Mouse (Mus musculus) kidney, embryonic 14.5 days (tissue): ENCODE results near the gene Mogs. TPM values are rescaled to one million over a fixed set of nuclear protein-coding genes. Genes with fewer than 3 reads are reported as not detected.

ENCODE experiments used
- ATAC-seq: fragments of 200-750 bp; cut with Nextera tagmentation; 2 replicates; pipeline ENCODE4 v1.8.0; 2017; ENCODE audit warnings: moderate number of reproducible peaks, mild to moderate bottlenecking, moderate TSS enrichment, moderate library complexity; ENCODE audit not compliant: low FRiP score, low TSS enrichment
- H3K27ac ChIP-seq: fragments of 300-500 bp; sonication (generic); 2 replicates; pipeline ENCODE4 v1.5.1; 2014; ENCODE audit warnings: low read depth, mild to moderate bottlenecking, low read length, moderate library complexity, mixed read lengths
- H3K27me3 ChIP-seq: fragments of 300-500 bp; sonication (generic); 2 replicates; pipeline ENCODE4 v1.6.1; 2014; ENCODE audit warnings: mild to moderate bottlenecking, low read length; ENCODE audit not compliant: control insufficient read depth, insufficient read depth
- H3K36me3 ChIP-seq: fragments of 300-500 bp; sonication (generic); 2 replicates; pipeline ENCODE4 v1.6.1; 2014; ENCODE audit warnings: low read length, mixed read lengths; ENCODE audit not compliant: control insufficient read depth, insufficient read depth
- H3K4me1 ChIP-seq: fragments of 300-500 bp; sonication (generic); 2 replicates; pipeline ENCODE4 v1.6.1; 2014; ENCODE audit warnings: low read length, mixed read lengths; ENCODE audit not compliant: control insufficient read depth, insufficient read depth
- H3K4me2 ChIP-seq: fragments of 300-500 bp; sonication (generic); replicated peaks from 2 replicates; pipeline ENCODE4 v1.6.1; 2014; ENCODE audit warnings: low read depth, mild to moderate bottlenecking, low read length
- H3K4me3 ChIP-seq: fragments of 300-500 bp; sonication (generic); 2 replicates; pipeline ENCODE4 v1.5.1; 2014; ENCODE audit warnings: mild to moderate bottlenecking, low read length
- H3K9ac ChIP-seq: fragments of 300-500 bp; sonication (generic); 2 replicates; pipeline ENCODE4 v1.6.1; 2014; ENCODE audit warnings: low read depth, mild to moderate bottlenecking, low read length, moderate library complexity
- H3K9me3 ChIP-seq: fragments of 300-500 bp; sonication (generic); 2 replicates; pipeline ENCODE4 v1.6.1; 2016; ENCODE audit warnings: low read length; ENCODE audit not compliant: control insufficient read depth
- WGBS: fragments of 180-500 bp; shearing (Covaris S2); extraction: QIAGEN DNeasy Blood & Tissue Kit; methylation state at CpG from one replicate; pipeline ENCODE4 v1.1.7; 2014; 5-methylcytosine and 5-hydroxymethylcytosine counted together
- microRNA counts: library from miRNA; unstranded; fragments of <30 nt; microRNA quantifications from one replicate; lab custom pipeline; 2017
- microRNA-seq: library from miRNA; unstranded; fragments of <30 nt; microRNA quantifications from one replicate; pipeline ENCODE4, GENCODE M21; 2016
- polyA plus RNA-seq: library from polyadenylated mRNA; unstranded; fragments of >200 nt; fragmentation: Nextera tagmentation; extraction: Ambion mirVana; gene quantifications from 2 replicates; pipeline ENCODE4 v1.2.1, GENCODE M21; 2014

The Mogs gene
- polyA plus RNA-seq, 1 experiment from 2014 or later = 57.4 TPM

DNA sequence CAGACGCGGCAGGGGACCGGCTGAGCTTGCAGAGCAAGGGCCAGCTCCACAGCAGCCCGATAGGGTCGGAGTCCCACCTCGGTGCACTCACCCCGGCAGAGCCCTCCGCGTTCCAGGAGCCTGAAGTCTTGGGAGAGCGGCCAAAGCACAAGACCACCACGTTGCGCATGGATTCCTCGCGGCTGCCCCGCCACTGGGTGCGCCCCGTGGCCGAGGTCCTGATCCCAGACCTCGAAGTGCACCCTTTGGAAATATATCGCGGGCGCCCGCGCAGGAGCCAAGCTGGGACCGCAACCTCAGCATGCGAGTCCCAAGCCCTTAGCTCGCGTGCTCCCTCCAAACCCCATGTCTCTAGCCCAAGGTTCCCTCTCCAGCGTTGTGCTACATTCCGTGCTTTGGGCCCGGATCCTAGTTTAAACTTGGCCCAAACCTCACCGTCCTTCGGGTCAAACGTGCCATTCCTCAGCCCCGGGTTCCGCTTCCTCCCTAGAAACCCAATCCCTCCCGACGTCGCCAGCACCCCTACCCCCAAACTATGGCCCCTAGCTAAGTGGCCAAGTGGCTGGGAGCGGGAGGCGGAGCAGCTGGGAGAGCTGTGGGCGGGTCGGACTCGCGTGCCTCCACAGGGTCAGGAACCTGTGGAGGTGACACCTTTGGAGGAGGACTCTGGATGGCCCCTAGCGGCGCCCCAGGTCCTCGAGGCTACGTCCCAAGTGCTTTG lies 46.8 kb downstream of the Mogs start:
- H3K4me2 ChIP-seq = peak overlapping the region; percentile 61
- H3K27ac ChIP-seq = no peak overlapping the region
- under 1% methylated on average over 49 of the region's 49 CpGs for WGBS
- H3K4me1 ChIP-seq = peaks cover 29% of the 10 kb centered on the region
- peak overlapping the region; percentile 43 for H3K9ac ChIP-seq
- ATAC-seq = no peak; the same call in 1 of the 2 replicates
- H3K9me3 ChIP-seq = no peaks in the 10 kb centered on the region
- peaks cover 20% of the 10 kb centered on the region for H3K27me3 ChIP-seq
- H3K36me3 ChIP-seq = no peaks in the 10 kb centered on the region
- peak overlapping the region; percentile 38 for H3K4me3 ChIP-seq

- Histone ChIP-seq H3K4me3 (peak overlapping the region; percentile 38), H3K9ac (peak overlapping the region; percentile 43; the same call in 1 of the 2 replicates), H3K9me3 (no peaks in the 10 kb centered on the region), H3K4me2 (peak overlapping the region; percentile 61), H3K36me3 (no peaks in the 10 kb centered on the region), H3K27me3 (peaks cover 20% of the 10 kb centered on the region), H3K4me1 (peaks cover 29% of the 10 kb centered on the region), H3K27ac (no peak overlapping the region)
- ATAC-seq = no peak; the same call in 1 of the 2 replicates
- under 1% methylated on average over 8 of the region's 8 CpGs for WGBS
Measured at GRCm38 (mm10) chr6:83162701-83163100, 47.4 kb downstream of the Mogs start.

DNA sequence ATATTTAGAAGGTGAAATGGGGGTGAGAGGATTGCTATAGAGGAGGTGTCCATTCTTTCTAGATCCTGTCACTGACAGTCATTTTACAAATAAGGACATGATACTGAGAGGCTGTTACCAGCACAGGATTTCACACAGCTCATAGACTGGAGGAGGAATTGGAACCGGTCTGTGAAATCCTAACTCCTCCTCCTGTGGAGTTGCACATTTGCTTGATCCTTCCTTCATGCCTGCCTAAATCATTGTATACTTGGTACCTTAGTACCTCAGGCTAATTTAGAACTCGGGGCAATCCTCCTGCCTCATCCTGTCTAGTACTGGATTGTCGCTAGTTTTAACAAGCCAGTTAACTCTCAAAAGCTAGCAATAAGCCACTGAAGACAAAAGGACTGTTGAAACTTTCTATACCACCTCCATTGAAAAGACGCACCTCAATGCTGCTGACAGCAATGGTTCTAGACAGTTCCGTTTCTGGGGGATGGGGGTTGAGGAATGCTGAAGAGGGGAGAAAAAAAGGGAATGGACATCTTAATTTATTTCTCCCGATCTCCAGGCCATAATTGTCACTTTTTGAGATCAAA lies 49.8 kb downstream of the Mogs start:
- 5% methylated on average over 6 of the region's 6 CpGs for WGBS
- peaks cover 29% of the 10 kb centered on the region for H3K4me1 ChIP-seq
- peak overlapping the region; percentile 82 for H3K9ac ChIP-seq
- H3K4me3 ChIP-seq = peak overlapping the region; percentile 93
- peak overlapping the region; percentile 74 for H3K27ac ChIP-seq
- peaks cover 20% of the 10 kb centered on the region for H3K27me3 ChIP-seq
- H3K36me3 ChIP-seq = no peaks in the 10 kb centered on the region
- no peaks in the 10 kb centered on the region for H3K9me3 ChIP-seq
- ATAC-seq = no peak
- peak overlapping the region; percentile 88 for H3K4me2 ChIP-seq

DNA sequence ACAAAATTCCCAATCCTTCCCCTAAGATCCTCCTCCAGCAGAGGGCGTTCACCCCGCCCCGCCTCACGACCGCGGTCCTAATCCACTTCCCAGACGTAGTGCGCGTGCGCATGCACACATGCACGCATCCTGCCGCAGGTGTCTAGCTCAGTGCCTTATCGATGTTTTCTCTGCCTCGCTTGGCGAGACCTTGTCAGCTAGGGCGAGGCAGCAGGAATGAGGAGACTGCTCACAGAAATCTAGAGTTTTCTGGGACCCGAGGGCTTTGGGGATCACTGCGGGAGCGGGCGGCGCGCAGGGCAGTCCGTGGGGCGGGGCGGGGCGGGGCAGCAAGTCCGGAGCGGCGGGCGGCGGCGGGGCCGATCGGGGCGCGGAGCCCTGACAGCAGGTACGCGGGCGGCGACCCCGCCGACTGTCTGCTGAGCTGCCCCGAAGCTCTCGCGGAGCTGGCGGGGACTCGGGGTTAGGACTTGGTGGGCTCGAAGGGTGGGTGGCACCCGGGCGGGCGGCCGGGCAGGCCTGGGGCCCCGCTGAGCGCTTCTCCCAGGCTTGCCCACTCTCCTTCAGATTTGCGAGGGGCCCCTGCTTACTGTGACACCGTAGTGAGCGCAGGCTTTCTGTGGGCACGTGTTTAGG lies 50.4 kb downstream of the Mogs start, which contains the start of gene Dctn1:
TSS of gene Dctn1 (plus strand) at position 314 of the 636 bp plus-strand sequence.
- Histone ChIP-seq H3K27me3 (peaks cover 17% of the 10 kb centered on the region), H3K9ac (peak within 1 kb of the TSS; percentile 82), H3K27ac (peak within 1 kb of the TSS; percentile 74), H3K4me2 (peak within 1 kb of the TSS; percentile 88), H3K9me3 (no peaks in the 10 kb centered on the region), H3K4me3 (peak within 1 kb of the TSS; percentile 93), H3K4me1 (peaks cover 29% of the 10 kb centered on the region), H3K36me3 (no peaks in the 10 kb centered on the region)
- WGBS = under 1% methylated on average over 56 of the region's 58 CpGs
- ATAC-seq = peak; percentile 85

DNA sequence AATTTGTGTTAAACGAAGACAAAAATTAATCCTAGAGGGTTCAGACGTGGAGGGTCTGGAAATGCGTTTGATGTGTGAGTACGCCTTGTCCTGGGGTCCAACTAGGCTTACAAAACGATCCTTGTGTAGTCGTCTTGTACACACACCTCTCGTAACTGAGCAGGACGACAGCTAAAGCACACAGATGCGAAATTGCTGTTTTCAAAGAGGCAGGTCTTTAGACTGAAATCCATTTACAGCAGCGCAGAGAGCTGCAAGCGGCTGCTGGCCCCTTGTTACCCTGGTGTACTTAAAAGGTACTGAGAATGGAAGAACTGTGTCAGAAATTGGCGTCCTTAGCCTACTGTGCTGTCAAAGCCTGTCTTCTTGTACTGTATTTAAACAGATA lies 50.9 kb downstream of the Mogs start:
- peaks cover 12% of the 10 kb centered on the region for H3K27me3 ChIP-seq
- ATAC-seq = peak; percentile 1; the same call in 1 of the 2 replicates
- peaks cover 29% of the 10 kb centered on the region for H3K4me1 ChIP-seq
- peak overlapping the region; percentile 93 for H3K4me3 ChIP-seq
- WGBS = under 1% methylated on average over 12 of the region's 12 CpGs
- H3K9ac ChIP-seq = peak overlapping the region; percentile 82
- H3K9me3 ChIP-seq = no peaks in the 10 kb centered on the region
- H3K27ac ChIP-seq = peak overlapping the region; percentile 74; the same call in 1 of the 2 replicates
- H3K4me2 ChIP-seq = peak overlapping the region; percentile 88
- H3K36me3 ChIP-seq = no peaks in the 10 kb centered on the region

MicroRNA genes within 50 kb of the gene (microRNA counts, 519-probe panel; counts per million panel counts)
- not detected for microRNA mmu-miR-3470a+mmu-miR-3470b (lab: Ali Mortazavi, UCI)

Small RNA genes lying within 50 kb of the gene (microRNA-seq; reads per million reads assigned to microRNA genes)
- not detected for gene Mir3470a

Other genes with a start within 250 kb of the Mogs start
- 0.57 and 0.87 TPM in 2 replicates for gene Sema4f, start 175.7 kb upstream of the Mogs start, polyA plus RNA-seq
- 0.28 and 0.77 TPM in 2 replicates for gene M1ap, start 168.6 kb upstream of the Mogs start, polyA plus RNA-seq
- 8.8 and 11.8 TPM in 2 replicates for gene Dok1, start 82.0 kb upstream of the Mogs start, polyA plus RNA-seq
- gene Loxl3, start 81.3 kb upstream of the Mogs start, polyA plus RNA-seq = 12.0 and 14.3 TPM in 2 replicates
- 144 and 156 TPM in 2 replicates for gene Aup1, start 61.0 kb upstream of the Mogs start, polyA plus RNA-seq
- gene Htra2, start 60.2 kb upstream of the Mogs start, polyA plus RNA-seq = 51.1 and 64.9 TPM in 2 replicates
- 1.9 and 2.6 TPM in 2 replicates for gene Dqx1, start 57.7 kb upstream of the Mogs start, polyA plus RNA-seq
- not detected in 2 replicates for gene Tlx2, start 45.2 kb upstream of the Mogs start, polyA plus RNA-seq
- gene Pcgf1, start 37.6 kb upstream of the Mogs start, polyA plus RNA-seq = 36.7 and 51.2 TPM in 2 replicates
- 8.3 and 8.8 TPM in 2 replicates for gene Lbx2, start 29.1 kb upstream of the Mogs start, polyA plus RNA-seq
- gene Ccdc142, start 13.9 kb upstream of the Mogs start, polyA plus RNA-seq = 1.6 and 2.4 TPM in 2 replicates
- gene Gm42688, start 13.9 kb upstream of the Mogs start, polyA plus RNA-seq = 2.4 and 3.5 TPM in 2 replicates
- gene Mrpl53, start 6.5 kb upstream of the Mogs start, polyA plus RNA-seq = 139 and 169 TPM in 2 replicates
- gene Wbp1, start 6.1 kb downstream of the Mogs start, polyA plus RNA-seq = 123 and 125 TPM in 2 replicates
- gene Ino80b, start 9.9 kb downstream of the Mogs start, polyA plus RNA-seq = 18.8 and 20.0 TPM in 2 replicates
- gene Rtkn, start 20.0 kb downstream of the Mogs start, polyA plus RNA-seq = 14.9 and 18.0 TPM in 2 replicates
- 6.2 and 8.6 TPM in 2 replicates for gene Wdr54, start 40.9 kb downstream of the Mogs start, polyA plus RNA-seq
- 0.94 and 0.96 TPM in 2 replicates for gene 1700003E16Rik, start 40.9 kb downstream of the Mogs start, polyA plus RNA-seq
- 58.6 and 75.0 TPM in 2 replicates for gene Dctn1, start 50.4 kb downstream of the Mogs start, polyA plus RNA-seq
- 0.13 and 0.45 TPM in 2 replicates for gene Slc4a5, start 104.3 kb downstream of the Mogs start, polyA plus RNA-seq
- 46.7 and 50.8 TPM in 2 replicates for gene Mthfd2, start 210.4 kb downstream of the Mogs start, polyA plus RNA-seq
- 38.9 and 92.4 TPM in 2 replicates for gene Mob1a, start 210.5 kb downstream of the Mogs start, polyA plus RNA-seq
- 142 and 182 TPM in 2 replicates for gene Bola3, start 233.7 kb downstream of the Mogs start, polyA plus RNA-seq